ENCODE assay signal across 19 mouse cellular contexts in genomic region chr3:145170028-145170427, GRCm38 (mm10).
"Had no signal": no experiment of that assay in that cellular context is flagged by ENCODE, and none has a peak within 500 bp of the region (broad histone marks: within the 10 kb centered on the region; RNA-seq: fewer than 3 reads in every experiment).

No protein-coding gene starts in this region.

- H3K27me3 ChIP-seq: midbrain, embryonic 12.5 days; neural tube, embryonic 13.5 days; neural tube, embryonic 15.5 days had no signal

- H3K9me3 ChIP-seq: midbrain, embryonic 10.5 days; midbrain, embryonic 12.5 days; neural tube, embryonic 13.5 days; neural tube, embryonic 15.5 days had no signal

- H3K9ac ChIP-seq: lung, embryonic 14.5 days; midbrain, embryonic 12.5 days; neural tube, embryonic 13.5 days; neural tube, embryonic 15.5 days had no signal

- H3K4me3 ChIP-seq: midbrain, embryonic 10.5 days; midbrain, embryonic 12.5 days; myocyte; neural tube, embryonic 13.5 days; neural tube, embryonic 15.5 days had no signal

- H3K4me1 ChIP-seq: midbrain, embryonic 10.5 days; midbrain, embryonic 12.5 days; neural tube, embryonic 13.5 days; neural tube, embryonic 15.5 days had no signal

- H3K27ac ChIP-seq: midbrain, embryonic 10.5 days; midbrain, embryonic 12.5 days; neural tube, embryonic 13.5 days; neural tube, embryonic 15.5 days had no signal

- ATAC-seq: midbrain, embryonic 16.5 days had no signal

- DNase-seq: lung, adult 18-20 months; lung, postnatal 10 days; lung, postnatal 4 days; midbrain, embryonic 14.5 days; retina, postnatal 1 day; right cerebral cortex, adult 18-20 months; right cerebral cortex, postnatal 25 days; right cerebral cortex, postnatal 4 days; spleen, adult 18-20 months; thymus, adult 18-20 months; thymus, postnatal 14 days; thymus, postnatal 36 days had no signal

- H3K36me3 ChIP-seq: midbrain, embryonic 10.5 days; midbrain, embryonic 12.5 days; neural tube, embryonic 13.5 days; neural tube, embryonic 15.5 days had no signal

- H3K4me2 ChIP-seq: lung, embryonic 14.5 days; midbrain, embryonic 12.5 days; neural tube, embryonic 13.5 days; neural tube, embryonic 15.5 days had no signal
